Mouse (Mus musculus) adrenal gland, postnatal 36 days (tissue): Measurements from ENCODE around the gene Foxd2. TPM values are rescaled to one million over a fixed set of nuclear protein-coding genes. Genes with fewer than 3 reads are reported as not detected.
A peak's percentile ranks its signal among the peaks of the same experiment; 100 is the strongest.

Source experiments
- DNase-seq, 2 experiments: peaks; one replicate each; pipeline ENCODE4 v3.0.0; 2021; ENCODE audit warnings: mixed read lengths in 1 of 2
- total RNA-seq, 2 experiments: library from RNA; stranded (reverse); gene quantifications; 2 replicates each; pipeline ENCODE4 v1.2.3; 2021

Gene Foxd2
- total RNA-seq, 2 experiments from 2014 or later, result 1.4 to 1.7 TPM

DNA sequence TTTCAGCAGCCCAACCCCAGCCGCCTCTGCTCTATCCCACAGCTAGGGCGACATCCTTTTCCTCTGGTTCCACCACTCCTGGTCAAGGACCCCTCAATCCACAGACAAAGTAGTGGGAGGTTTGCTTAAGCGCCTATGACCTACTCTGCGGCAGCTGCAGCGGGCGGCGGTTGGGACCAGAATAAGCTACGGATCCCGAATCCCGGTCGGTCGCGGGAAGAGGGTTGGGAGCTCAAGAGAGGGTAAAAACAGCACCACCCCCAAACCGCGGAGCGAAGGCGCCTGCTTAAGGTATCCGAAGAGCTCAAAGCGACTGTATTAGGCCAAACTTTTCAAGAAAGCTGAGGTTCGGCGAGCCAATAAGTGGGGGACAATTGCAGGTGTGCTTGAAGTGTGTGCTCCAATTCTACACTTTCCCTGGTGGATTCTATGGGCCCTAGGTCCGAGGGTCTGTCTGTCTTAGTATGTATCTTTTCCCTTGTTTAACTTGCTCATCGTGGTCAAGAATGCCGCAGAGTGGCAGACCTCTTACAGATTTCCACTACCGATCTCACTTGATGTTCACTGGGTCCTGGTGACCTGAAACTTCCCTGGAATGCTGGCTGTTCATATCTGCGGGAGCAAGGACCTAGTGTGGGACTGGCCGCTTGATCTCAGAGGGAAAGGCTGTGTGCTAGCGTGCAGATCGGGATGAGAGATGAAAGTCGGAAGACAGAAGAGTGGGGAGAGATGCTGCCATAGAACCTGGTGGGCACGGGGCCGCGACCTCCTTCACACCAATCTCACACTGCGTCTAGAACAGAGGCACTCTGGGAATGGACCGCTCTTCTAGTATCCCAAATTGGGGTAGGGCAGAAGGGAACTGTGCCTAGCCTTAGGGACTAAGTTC, 4.3 kb upstream of the Foxd2 start:
- no peak for DNase-seq

DNA sequence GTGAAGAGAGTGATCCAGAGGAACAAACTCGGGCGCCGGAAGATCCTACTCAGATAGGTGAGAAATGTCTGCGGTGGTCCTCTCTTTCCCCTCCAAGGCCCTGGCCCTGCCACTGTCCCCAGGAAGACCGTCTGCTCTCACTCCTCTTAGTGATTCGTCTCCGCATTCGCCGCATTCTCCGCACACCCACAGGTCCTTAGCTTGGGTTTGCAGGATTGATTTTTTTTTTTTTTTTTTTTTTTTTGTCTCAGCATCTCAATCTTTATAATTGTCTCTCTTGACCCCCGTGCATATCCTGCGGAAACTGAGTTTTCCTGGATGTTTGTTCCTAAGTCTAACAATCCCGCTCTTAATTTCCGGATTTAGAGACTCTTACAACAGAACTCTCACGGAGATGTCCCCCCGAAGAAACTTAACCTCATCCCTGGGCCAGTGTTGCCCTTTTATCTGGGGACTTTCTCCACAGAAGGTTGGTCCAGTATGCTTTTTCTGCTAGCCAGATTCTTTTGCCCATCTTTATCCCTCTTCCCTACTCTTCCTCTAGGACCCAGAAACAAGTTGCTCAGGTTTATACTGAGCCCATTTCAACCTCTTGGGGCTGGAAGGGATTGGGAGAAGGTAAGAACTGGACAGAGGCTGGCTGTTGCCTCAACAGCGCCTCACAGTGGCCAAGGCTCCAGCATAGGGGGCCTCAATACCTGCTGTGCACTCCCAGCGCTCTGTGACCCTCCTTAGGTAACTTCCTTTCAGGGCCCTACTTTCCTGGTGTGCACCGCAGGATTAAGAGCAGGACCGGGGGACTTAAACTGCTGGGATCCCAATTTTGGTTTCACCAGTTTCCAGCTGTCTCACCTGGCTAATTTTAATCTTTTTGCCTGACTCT, 1.2 kb upstream of the Foxd2 start:
- DNase-seq, result peak; percentile 34 to 62

DNA sequence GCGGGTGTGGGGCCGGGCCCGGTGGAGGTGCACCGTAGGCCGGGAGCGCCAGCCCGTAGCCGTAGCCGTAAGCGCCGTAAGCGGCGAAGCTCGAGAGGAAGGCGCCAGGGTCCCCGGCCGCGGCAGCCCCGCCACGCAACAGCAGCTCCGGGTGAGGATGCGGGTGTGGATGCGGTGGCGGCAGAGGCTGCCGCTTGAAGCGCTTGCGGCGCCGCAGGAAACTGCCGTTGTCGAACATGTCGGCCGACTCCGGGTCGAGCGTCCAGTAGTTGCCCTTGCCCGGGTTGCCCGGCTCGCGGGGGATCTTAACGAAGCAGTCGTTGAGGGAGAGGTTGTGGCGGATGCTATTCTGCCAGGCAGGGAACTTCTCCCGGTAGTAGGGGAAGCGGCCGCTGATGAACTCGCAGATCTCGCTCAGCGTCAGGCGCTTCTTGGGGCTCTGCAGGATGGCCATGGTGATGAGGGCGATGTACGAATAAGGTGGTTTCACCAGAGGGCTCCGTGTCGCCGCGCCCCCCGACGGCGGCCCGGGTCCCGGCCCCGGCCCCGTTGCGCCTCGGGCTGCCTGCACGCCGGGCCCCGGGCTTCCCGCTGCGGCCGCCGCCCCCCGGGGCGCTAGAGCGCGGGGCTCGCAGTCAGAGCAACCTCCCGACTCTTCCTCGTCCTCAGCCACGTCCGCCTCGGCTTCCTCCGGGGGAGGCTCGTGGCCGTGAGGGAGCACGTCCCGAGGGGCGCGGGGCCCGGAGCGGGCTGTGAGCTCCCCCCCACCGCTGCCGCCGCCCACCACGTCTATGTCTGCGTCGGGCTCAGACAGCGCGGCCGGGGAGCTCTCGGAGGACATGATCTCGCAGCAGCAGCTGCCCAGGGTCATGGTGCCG, 483 bp downstream of the Foxd2 start:
- peak; percentile 36 to 47 for DNase-seq

DNA sequence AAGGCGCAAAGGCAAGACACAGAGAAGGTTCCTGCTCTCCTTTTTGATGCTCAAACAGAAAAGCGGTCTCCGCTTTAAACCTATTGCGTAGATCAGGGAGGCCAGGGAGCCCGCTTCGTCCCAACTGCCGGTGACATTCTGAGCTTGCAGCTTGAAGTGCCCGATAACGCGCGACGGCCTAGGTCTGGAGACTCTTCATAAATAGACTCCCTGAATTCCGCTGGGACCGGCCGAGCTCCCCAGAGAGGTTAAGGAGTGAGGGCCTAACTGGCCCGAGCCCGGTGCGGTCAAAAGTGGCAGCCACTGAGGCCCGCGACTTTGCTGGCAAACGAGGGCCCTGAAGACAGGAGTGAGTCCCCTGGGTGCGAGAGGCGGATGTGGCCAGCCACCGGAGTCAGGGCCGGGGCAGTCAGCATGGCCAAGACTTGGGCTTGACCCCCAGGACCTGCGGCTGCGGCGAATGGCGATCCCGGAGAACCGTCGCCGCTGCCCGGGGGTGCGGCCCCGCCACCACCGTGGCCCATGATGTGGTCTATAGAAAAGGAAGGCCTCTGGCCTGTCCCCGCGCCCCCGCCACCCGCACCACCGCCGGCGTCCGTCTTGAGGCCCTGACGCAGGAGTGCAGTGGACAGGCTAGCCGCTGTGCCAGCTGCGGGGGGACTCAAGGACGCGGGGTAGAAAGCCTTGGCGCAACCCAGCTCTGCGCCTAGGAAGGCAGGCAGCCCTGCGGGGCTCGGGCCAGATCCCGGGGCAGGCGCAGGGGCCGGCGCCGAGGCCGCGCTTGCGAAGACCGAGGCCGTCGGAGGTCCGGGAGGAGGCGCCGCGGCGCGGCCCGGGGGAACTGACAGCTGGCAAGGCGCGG, 1.4 kb downstream of the Foxd2 start:
- DNase-seq, result peak; percentile 53 to 58

DNA sequence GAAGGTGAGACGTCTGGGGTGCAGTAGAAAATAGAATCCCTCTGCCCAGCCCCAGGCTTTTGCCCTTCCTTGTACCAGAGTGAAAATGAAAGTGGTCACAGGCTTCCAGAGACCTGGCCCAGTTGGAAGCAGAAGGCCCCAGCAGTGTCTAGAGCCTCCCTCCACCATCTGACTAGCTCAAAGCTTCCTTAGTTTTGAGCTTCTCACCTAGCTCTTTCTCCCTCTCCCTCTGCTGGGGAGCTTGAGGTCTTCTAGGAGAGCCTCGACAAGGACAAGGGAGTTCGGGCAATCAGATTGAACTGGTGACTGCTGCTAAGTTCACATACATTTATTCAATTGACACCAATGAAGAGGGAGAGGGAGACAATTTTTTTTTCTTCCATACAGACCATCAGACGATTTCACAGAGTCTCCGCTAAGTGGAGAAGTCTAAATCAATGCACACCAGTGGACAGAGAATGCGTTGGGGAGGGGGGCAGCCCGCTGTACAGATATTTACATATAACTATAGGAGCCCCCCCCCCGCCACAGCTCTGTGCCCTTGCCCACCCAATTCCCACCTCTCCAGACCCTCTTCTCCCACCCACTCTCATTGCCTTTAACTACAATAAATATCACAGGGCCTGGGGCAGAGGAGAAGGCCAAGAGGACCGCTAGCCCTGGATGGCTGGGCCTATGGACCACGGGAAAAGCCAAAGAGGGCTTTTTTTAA, 2.5 kb downstream of the Foxd2 start:
- no peak for DNase-seq

- no peak for DNase-seq
These were observed 3.2 kb downstream of the Foxd2 start for GRCm38 (mm10) chr4:114905501-114905900.

GRCm38 (mm10) chr4:114903422-114903782, 5.3 kb downstream of the Foxd2 start:
- no peak for DNase-seq

DNA sequence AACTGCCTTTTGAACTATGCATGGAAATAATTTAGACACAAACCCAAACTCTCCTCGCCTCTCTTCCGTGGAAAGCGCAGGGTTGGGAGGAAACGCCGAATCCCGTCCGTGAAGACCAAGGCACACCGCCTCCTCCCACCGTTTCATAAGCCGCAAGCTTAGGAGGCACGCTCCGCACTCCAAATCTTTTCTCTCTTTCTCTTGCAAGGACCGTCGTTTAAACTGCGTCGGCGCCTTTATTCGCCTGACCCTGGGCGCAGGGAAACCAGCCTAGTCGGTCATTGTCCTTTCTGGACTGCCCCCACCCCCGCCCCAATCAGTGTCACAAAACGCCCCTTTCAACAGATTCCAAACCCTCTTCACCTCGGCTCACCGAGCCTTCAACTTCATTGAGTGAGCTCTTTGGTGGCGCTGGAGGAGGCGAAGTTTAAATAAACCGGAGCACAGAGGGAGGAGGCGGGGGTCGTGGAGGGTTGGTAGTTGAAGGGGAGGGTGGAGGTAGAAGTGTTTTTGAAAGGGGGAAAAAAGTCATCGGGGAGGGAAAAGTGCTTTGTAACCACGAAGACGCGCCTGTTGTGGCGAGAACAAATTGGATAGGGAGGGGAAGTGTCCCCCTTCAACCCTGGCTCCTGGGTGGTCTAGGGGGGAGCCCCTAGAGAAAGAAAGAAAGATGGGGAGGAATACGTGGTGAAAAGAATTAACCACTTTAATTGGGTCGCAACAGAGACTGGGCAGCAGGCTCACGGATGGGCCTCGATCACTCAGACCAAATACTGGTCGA, 5.8 kb downstream of the Foxd2 start:
- DNase-seq, result no peak

DNA sequence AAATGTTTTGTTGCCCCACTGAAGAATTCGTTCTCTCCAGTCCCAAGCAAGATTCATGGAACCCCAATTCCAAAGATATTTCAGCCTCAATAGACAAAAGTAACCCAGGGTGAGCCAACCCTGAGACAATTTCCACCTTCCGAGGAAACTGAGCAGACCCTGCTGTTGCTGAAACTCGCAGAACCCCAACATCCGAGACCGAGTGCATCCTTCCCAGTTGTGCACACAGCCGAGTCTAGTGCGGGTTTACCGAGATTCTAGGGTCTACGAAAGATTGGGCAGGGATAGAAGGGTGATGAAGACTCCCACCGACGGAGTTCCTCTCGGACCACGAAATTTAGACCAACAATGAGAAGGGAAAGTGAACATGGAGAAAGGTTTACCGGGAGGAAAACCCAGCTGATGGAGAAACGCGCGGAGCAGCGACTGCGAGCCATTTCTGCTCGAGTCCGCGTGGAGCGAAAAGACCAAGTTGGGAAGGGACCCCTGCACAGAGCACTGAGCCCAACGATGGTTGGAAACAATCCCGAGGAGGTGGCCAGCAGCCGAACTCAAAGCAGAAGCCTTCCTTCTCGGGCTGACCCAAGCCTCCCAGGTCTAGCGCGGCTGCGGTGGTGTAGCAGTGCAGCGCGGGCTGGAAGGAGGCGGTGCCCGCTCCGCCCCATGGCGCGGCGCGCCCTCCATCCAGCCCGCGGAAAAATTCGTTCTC, 6.9 kb downstream of the Foxd2 start:
- peak; percentile 19 to 28 for DNase-seq

GRCm38 (mm10) chr4:114900866-114901642, 7.6 kb downstream of the Foxd2 start:
- no peak for DNase-seq

DNA sequence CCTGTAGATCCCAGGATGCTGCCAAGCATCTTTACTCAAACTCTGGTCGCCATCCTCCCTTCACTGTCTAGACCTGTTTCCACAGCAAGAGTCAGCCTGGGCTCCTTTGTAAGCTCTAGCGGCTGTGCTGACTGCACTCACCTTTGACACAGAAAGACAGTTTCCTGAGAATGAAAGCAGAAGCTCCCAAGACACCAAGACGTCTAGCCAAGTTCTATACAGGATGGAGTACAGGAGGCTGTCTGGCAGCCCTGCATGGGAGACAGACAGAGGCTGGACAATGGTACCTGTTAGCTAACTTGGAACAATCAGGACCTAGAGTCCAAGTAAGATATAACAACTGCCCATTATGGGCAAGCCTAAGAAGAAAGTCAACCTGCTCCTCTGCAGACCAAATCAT, 8.8 kb downstream of the Foxd2 start:
- no peak for DNase-seq

GRCm38 (mm10) chr4:114897853-114898252, 10.8 kb downstream of the Foxd2 start:
- DNase-seq, result peak; percentile 58 to 61

DNA sequence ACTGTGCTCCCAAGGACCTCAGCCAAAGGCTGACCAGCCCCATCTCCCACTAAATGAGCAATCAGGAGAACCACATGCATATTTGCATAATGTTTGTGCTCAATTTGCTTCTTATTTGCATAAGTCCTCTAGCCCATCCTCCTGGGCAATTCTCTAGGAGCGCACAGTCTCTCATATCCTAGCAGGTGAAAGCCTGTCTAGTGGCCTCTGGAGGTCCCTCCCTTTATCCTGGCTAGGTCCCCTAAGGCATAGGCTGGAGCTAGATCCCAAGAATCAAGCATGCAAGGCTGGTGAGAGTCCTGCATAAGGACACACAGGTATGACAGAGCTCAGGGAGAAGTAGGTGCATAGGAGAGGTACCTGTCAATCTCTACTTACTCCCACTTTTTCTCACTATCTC, 26.4 kb downstream of the Foxd2 start:
- no peak for DNase-seq

DNA sequence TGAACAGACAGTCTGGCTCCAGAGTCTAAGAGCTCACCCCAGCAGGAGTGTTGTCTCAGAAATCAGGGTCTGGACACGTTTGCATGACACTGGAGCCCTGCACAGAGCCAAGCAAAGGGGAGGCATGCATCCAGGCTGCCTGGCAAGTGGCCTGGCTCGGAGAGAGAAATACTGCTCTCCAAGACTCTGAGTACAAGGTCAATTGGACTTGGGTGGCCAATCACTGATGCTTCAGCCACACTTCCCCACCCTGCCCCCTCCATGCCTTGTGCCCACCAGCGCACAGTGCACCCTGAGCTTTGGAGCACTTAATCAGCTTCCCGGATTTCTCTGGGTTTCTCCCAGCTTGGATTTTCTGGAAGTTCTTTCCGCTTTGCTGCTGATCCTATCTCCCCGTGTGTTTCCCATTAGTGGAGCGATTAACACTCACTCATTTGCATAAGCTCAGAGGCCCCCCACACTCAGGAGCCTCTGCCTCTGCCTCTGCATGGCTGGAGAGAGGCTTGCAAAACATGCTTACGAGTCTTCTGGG, 32.2 kb downstream of the Foxd2 start:
- peak; percentile 12 to 17 for DNase-seq

GRCm38 (mm10) chr4:114869765-114870490, 38.7 kb downstream of the Foxd2 start:
- peak; percentile 4 to 25 for DNase-seq

DNA sequence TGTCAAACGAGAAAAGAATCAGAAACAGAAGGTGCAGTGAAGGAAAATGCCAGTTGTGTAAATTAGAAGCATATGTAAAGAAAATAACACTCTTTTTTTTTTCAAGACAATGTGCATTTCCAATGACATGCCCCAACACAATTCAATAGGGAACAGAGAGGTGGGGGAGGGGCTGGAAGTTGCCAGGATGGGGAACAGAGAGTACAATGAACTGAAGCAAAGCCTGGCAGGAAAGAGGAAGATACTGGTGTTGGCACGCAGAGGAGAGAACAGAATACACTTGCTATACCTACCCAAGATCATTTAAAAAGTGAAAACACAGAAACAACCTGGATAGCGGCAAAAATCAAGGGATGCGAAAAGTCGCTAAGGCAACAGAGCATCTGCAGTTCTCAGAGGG, 45.5 kb downstream of the Foxd2 start:
- no peak for DNase-seq

DNA sequence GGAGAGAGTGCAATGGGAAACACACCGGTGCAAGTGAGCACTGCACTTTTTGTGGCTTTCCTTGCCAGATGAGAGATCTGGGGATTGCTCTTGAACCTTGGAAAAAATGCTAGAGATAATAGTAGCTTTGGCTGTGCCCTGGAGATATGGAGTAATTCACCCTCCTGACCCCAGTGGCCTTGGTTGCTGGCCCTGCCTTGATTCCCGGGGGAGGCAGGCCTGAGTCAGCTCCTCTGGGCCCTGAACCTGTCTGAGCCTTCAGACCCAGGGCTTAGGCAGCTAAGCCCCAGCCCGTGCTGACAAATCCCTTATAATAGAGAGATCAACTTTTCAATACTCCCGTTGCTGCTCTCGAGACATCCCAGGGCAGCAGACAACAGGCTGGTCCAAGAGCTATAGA, 50.2 kb downstream of the Foxd2 start:
- DNase-seq, result peak; percentile 44 to 66
